Mouse (Mus musculus) G1E (cell line): ENCODE measurements around the gene Plxna2.

ENCODE experiments used
- CTCF ChIP-seq: IDR thresholded peaks from 2 replicates; pipeline ENCODE4 v1.5.1; 2012; ENCODE audit warnings: low read depth, low read length, inconsistent platforms, mixed read lengths
- GATA1 ChIP-seq: IDR thresholded peaks from 2 replicates; pipeline ENCODE4 v1.6.1; 2012; ENCODE audit warnings: borderline replicate concordance, low read length, inconsistent platforms, mixed read lengths
- TAL1 ChIP-seq: conservative IDR thresholded peaks from 2 replicates; pipeline ENCODE4 v1.6.1; 2012; ENCODE audit warnings: low read depth, low read length, inconsistent platforms, mixed read lengths

GRCm38 (mm10) chr1:194780794-194781390 lies 162.9 kb downstream of the Plxna2 start:
- TF ChIP-seq TAL1 (no peak), CTCF (no peak), GATA1 (no peak)
